ENCODE assay signal across 9 mouse cellular contexts in the genomic region with DNA sequence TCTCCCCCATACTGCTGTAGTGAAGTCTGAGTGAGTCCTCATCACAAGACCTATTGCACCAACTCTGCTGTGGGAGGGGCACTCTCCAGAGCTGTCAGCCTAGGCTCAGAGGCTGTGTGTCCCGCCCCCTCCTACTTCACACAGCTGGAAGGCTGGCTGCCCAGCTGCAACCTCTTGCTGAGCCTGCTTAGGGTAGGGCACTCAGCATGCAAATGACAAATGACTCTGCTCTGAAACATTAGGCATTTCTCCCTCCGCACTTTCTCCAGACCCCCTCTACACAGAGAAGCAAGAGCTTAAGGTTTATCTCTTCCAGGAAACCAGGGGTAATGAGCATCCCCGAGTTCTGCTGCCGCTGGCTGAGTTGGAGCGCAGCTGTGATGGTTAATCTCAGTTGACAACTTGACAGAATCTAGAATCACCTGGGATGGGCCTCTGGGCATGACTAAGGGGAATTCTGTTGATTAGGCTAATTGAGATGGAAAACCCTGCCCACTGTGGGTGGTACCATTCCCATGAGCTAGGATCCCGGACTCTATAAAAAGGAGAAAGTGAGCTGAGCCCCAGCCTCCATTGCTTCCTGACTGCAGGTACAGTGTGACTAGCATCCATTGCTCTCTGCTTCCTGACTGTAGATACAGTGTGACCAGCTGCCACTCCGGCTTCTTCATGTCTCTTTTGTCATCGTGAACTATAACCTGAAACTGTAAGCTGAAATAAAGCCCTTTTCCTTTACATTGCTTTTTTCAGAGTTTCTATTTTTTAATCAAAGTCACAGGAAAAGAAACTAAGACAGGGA.
DNase-seq lines count a peak whose midpoint lies in the region; ATAC-seq lines count a peak whose summit lies in the region.
"Had no signal": no experiment of that assay in that cellular context is flagged by ENCODE, and none has a peak within 500 bp of the region (broad histone marks: within the 10 kb centered on the region; RNA-seq: fewer than 3 reads in every experiment).

No protein-coding gene starts in this region.

- no peaks in the 10 kb centered on the region for H3K36me3 ChIP-seq in forebrain, embryonic 14.5 days (ENCODE audit: control insufficient read depth, insufficient read depth, low read length)
- H3K36me3 ChIP-seq: limb, embryonic 12.5 days had no signal

- peak; percentile 51 for DNase-seq in layer of hippocampus, adult 11-12 months (ENCODE audit: low spot score)
- DNase-seq in layer of hippocampus, postnatal 36 days: no peak
- DNase-seq in ZHBTc4 (ENCODE audit: low read depth, low spot score): peak; percentile 93
- peak; percentile 50 for DNase-seq in forebrain, embryonic 14.5 days (ENCODE audit: low spot score)
- DNase-seq in kidney, postnatal 4 days: peak; percentile 43 to 69
- DNase-seq in mesoderm, embryonic 11.5 days (ENCODE audit: low read depth, low spot score): peak; percentile 66
- no peak for DNase-seq in cerebellum, adult 18-20 months

- 0 out of 2 replicates have a peak, but pooled peaks cover 8% of the 10 kb centered on the region for H3K27me3 ChIP-seq in forebrain, embryonic 14.5 days (replicated peaks; ENCODE audit: control insufficient read depth, insufficient read depth, low read length)

- H3K9me3 ChIP-seq in forebrain, embryonic 14.5 days (replicated peaks; ENCODE audit: control insufficient read depth, low read length): no peaks in the 10 kb centered on the region
- H3K9me3 ChIP-seq: limb, embryonic 12.5 days had no signal

- H3K27ac ChIP-seq in forebrain, embryonic 14.5 days (ENCODE audit: low read depth, low read length): no peak overlapping the region
- H3K27ac ChIP-seq: limb, embryonic 12.5 days had no signal

- peak; percentile 60; the same call in 1 of the 2 replicates for ATAC-seq in forebrain, embryonic 14.5 days
- ATAC-seq in erythroid progenitor cell, adult 5-6 weeks (replicated peaks; ENCODE audit: low FRiP score, poor library complexity, severe bottlenecking): no peak

- H3K4me1 ChIP-seq in forebrain, embryonic 14.5 days (ENCODE audit: control insufficient read depth, insufficient read depth, low read length): peaks cover 10% of the 10 kb centered on the region

- H3K9ac ChIP-seq in forebrain, embryonic 14.5 days (ENCODE audit: low read length): no peak overlapping the region
- H3K9ac ChIP-seq: limb, embryonic 12.5 days had no signal

- 35% methylated on average over 8 of the region's 8 CpGs for WGBS in forebrain, embryonic 14.5 days

- no peak overlapping the region for H3K4me2 ChIP-seq in forebrain, embryonic 14.5 days (ENCODE audit: low read length)
- H3K4me2 ChIP-seq: limb, embryonic 12.5 days had no signal

- no peak overlapping the region for H3K4me3 ChIP-seq in forebrain, embryonic 14.5 days (ENCODE audit: low read depth, low read length)
- H3K4me3 ChIP-seq: limb, embryonic 12.5 days had no signal

Comparison
In these comparisons a context has a peak if more than half of its experiments do, and no peak if none do; other contexts are left out.
1. DNase-seq: peak in layer of hippocampus, adult 11-12 months (single experiment), ZHBTc4 (single experiment), forebrain, embryonic 14.5 days (single experiment), kidney, postnatal 4 days (2 of 2) and mesoderm, embryonic 11.5 days (single experiment); none in layer of hippocampus, postnatal 36 days (0 of 2) and cerebellum, adult 18-20 months (0 of 2).